Mouse (Mus musculus) heart, adult 2 months (tissue): Measurements from ENCODE around the gene Slain1.

ENCODE experiments used
- CTCF ChIP-seq: fragments of 200-600 bp; IDR thresholded peaks from 2 replicates; pipeline ENCODE4 v1.8.1; 2022; ENCODE audit warnings: antibody characterized with exemption, mild to moderate bottlenecking, moderate library complexity
- EP300 ChIP-seq: fragments of 200-500 bp; IDR thresholded peaks from 2 replicates; pipeline ENCODE4 v1.6.1; 2011; ENCODE audit warnings: low read depth, low read length, control low read depth; ENCODE audit not compliant: insufficient read depth
- POLR2A ChIP-seq: fragments of 200-500 bp; IDR thresholded peaks from 2 replicates; pipeline ENCODE4 v1.6.1; 2011; ENCODE audit warnings: mild to moderate bottlenecking, low read depth, low read length, control low read depth; ENCODE audit not compliant: insufficient read depth

DNA sequence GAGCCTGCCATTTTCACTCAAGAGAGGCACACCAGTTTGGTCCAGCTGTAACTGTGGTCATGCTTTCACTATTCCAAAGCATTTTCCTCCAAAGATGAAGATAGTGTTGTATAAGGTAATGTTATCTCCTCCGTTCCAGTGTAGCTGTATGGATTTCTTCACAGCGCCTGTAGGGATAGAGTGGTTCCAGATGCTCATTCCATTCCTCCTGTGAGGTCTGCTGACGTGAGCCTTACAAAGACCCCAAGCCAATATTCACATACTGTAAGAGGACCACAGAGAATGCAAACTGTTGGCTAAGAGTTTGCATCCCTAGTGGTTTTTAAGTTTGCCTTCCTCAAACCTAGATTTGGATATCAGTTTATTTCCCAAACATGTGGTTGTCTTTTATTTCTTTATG, 45.6 kb downstream of the Slain1 start:
- TF ChIP-seq POLR2A (no peak), CTCF (no peak), EP300 (no peak)
